Comparison of ENCODE assay signal across 8 mouse cellular contexts in genomic region chr9:41890273-41891141, GRCm38 (mm10).
DNase-seq lines count a peak whose midpoint lies in the region; ATAC-seq lines count a peak whose summit lies in the region.

No protein-coding gene starts in this region.

- peak overlapping the region; percentile 98 for H3K27ac ChIP-seq in embryonic facial prominence, embryonic 12.5 days
- peak overlapping the region; percentile 94 for H3K27ac ChIP-seq in limb, embryonic 10.5 days
- H3K27ac ChIP-seq in midbrain, embryonic 12.5 days (replicated peaks), result peak overlapping the region; percentile 96
- H3K27ac ChIP-seq in stomach, embryonic 15.5 days, result peak overlapping the region; percentile 93

- no peaks in the 10 kb centered on the region for H3K36me3 ChIP-seq in embryonic facial prominence, embryonic 12.5 days
- H3K36me3 ChIP-seq in limb, embryonic 10.5 days, result no peaks in the 10 kb centered on the region
- H3K36me3 ChIP-seq in midbrain, embryonic 12.5 days, result no peaks in the 10 kb centered on the region
- no peaks in the 10 kb centered on the region for H3K36me3 ChIP-seq in stomach, embryonic 15.5 days

- H3K9me3 ChIP-seq in embryonic facial prominence, embryonic 12.5 days, result no peaks in the 10 kb centered on the region
- no peaks in the 10 kb centered on the region for H3K9me3 ChIP-seq in limb, embryonic 10.5 days (replicated peaks)
- no peaks in the 10 kb centered on the region for H3K9me3 ChIP-seq in midbrain, embryonic 12.5 days
- no peaks in the 10 kb centered on the region for H3K9me3 ChIP-seq in stomach, embryonic 15.5 days

- peak; percentile 84 for DNase-seq in brain, embryonic 18.5 days (ENCODE audit: low read depth, low spot score)
- peak; percentile 81 to 88 for DNase-seq in heart, adult 18-20 months
- DNase-seq in kidney, adult 9 months, result peak; percentile 10
- peak; percentile 95 for DNase-seq in limb, embryonic 10.5 days (ENCODE audit: low spot score)

- H3K4me3 ChIP-seq in embryonic facial prominence, embryonic 12.5 days, result peak overlapping the region; percentile 18
- peak overlapping the region; percentile 43 for H3K4me3 ChIP-seq in limb, embryonic 10.5 days
- H3K4me3 ChIP-seq in midbrain, embryonic 12.5 days, result peak overlapping the region; percentile 26
- peak overlapping the region; percentile 30 for H3K4me3 ChIP-seq in stomach, embryonic 15.5 days (replicated peaks)

- H3K4me2 ChIP-seq in embryonic facial prominence, embryonic 12.5 days (replicated peaks), result peak overlapping the region; percentile 48
- H3K4me2 ChIP-seq in midbrain, embryonic 12.5 days (replicated peaks), result peak overlapping the region; percentile 48
- peak overlapping the region; percentile 61 for H3K4me2 ChIP-seq in stomach, embryonic 15.5 days

- no peaks in the 10 kb centered on the region for H3K27me3 ChIP-seq in embryonic facial prominence, embryonic 12.5 days
- no peaks in the 10 kb centered on the region for H3K27me3 ChIP-seq in limb, embryonic 10.5 days (ENCODE audit: low read depth, poor library complexity, severe bottlenecking)
- H3K27me3 ChIP-seq in midbrain, embryonic 12.5 days, result no peaks in the 10 kb centered on the region
- no peaks in the 10 kb centered on the region for H3K27me3 ChIP-seq in stomach, embryonic 15.5 days (replicated peaks)

- H3K9ac ChIP-seq in embryonic facial prominence, embryonic 12.5 days, result peak overlapping the region; percentile 53
- H3K9ac ChIP-seq in midbrain, embryonic 12.5 days (replicated peaks), result peak overlapping the region; percentile 49
- peak overlapping the region; percentile 17; the same call in 1 of the 2 replicates for H3K9ac ChIP-seq in stomach, embryonic 15.5 days

- H3K4me1 ChIP-seq in embryonic facial prominence, embryonic 12.5 days, result peaks cover 8% of the 10 kb centered on the region
- H3K4me1 ChIP-seq in limb, embryonic 10.5 days, result peaks cover 45% of the 10 kb centered on the region
- peaks cover 25% of the 10 kb centered on the region for H3K4me1 ChIP-seq in midbrain, embryonic 12.5 days
- peaks cover 12% of the 10 kb centered on the region for H3K4me1 ChIP-seq in stomach, embryonic 15.5 days

- WGBS in embryonic facial prominence, embryonic 12.5 days, result 1% methylated on average over 42 of the region's 42 CpGs
- 3% methylated on average over 42 of the region's 42 CpGs for WGBS in limb, embryonic 10.5 days
- 1% methylated on average over 41 of the region's 42 CpGs for WGBS in midbrain, embryonic 12.5 days
- WGBS in stomach, embryonic 15.5 days, result 2% methylated on average over 42 of the region's 42 CpGs

- ATAC-seq in embryonic facial prominence, embryonic 12.5 days (ENCODE audit: insufficient number of reproducible peaks, insufficient read depth, low FRiP score, low TSS enrichment), result peak; percentile 95
- ATAC-seq in midbrain, embryonic 12.5 days (ENCODE audit: low FRiP score, low read depth), result peak; percentile 98
- ATAC-seq in stomach, embryonic 15.5 days (ENCODE audit: insufficient read depth, low FRiP score, low read depth), result peak; percentile 87
- no peak for ATAC-seq in erythroblast, adult 5-6 weeks (replicated peaks; ENCODE audit: low FRiP score, poor library complexity, severe bottlenecking)

Comparison
In these comparisons a context has a peak if more than half of its experiments do, and no peak if none do; other contexts are left out.
1. DNase-seq: peak in every context shown above with its lines; median percentile 95 in limb, embryonic 10.5 days; 84 in heart, adult 18-20 months; 84 in brain, embryonic 18.5 days; 10 in kidney, adult 9 months.